Mouse (Mus musculus) liver, postnatal 0 days (tissue): ENCODE measurements around the gene Myom1.
"Not testable (repeated sequence)": the region's sequence is repeated elsewhere in the genome, so short reads cannot be mapped to it uniquely, and the experiment has no call there.

Experiments
- CTCF ChIP-seq: sonication (generic); IDR thresholded peaks from 2 replicates; pipeline ENCODE4 v1.5.1; 2016; ENCODE audit warnings: antibody characterized with exemption, low read depth
- EP300 ChIP-seq: IDR thresholded peaks from 2 replicates; pipeline ENCODE4 v1.6.1; 2016; ENCODE audit warnings: antibody characterized with exemption, low read depth, mild to moderate bottlenecking

DNA sequence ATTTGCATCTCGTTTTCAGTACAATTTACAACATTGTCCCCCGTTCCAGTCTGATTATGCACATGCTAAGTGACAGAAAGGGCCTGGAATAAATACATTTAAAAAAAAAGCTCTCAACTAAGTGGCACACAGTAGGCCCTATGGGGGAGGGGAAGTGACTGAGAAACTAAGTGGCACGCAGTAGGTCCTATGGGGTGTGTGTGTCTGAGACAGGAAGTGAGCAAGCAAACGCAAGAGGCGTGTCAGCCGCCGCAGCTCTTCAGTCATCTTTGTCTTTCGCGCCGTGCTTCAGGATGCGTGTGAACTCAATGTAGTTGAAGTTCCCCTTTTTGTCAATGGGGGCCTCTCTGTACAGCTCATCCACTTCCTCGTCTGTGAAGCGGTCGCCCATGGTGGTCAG lies 28.4 kb upstream of the Myom1 start:
- not testable (repeated sequence) for TF ChIP-seq CTCF, EP300
